Mouse (Mus musculus) limb, embryonic 13.5 days (tissue): ENCODE measurements around the gene Grip2. TPM values are rescaled to one million over a fixed set of nuclear protein-coding genes. Genes with fewer than 3 reads are reported as not detected.

Experiments used
- ATAC-seq: fragments of 200-750 bp; cut with Nextera tagmentation; 2 replicates; pipeline ENCODE4 v1.8.0; 2017; ENCODE audit warnings: low read depth, moderate number of reproducible peaks, moderate TSS enrichment; ENCODE audit not compliant: low FRiP score
- H3K27ac ChIP-seq: fragments of 300-500 bp; sonication (generic); 2 replicates; pipeline ENCODE4 v1.5.1; 2015; ENCODE audit warnings: inconsistent platforms, mild to moderate bottlenecking, moderate library complexity
- H3K27me3 ChIP-seq: fragments of 300-500 bp; sonication (generic); 2 replicates; pipeline ENCODE4 v1.6.1; 2015; ENCODE audit warnings: mild to moderate bottlenecking, inconsistent platforms
- H3K36me3 ChIP-seq: fragments of 300-500 bp; sonication (generic); 2 replicates; pipeline ENCODE4 v1.6.1; 2015; ENCODE audit warnings: inconsistent platforms, mild to moderate bottlenecking, moderate library complexity
- H3K4me1 ChIP-seq: fragments of 300-500 bp; sonication (generic); 2 replicates; pipeline ENCODE4 v1.6.1; 2015; ENCODE audit warnings: inconsistent platforms
- H3K4me2 ChIP-seq: fragments of 300-500 bp; sonication (generic); replicated peaks from 2 replicates; pipeline ENCODE4 v1.6.1; 2015; ENCODE audit warnings: inconsistent platforms, mild to moderate bottlenecking, moderate library complexity
- H3K4me3 ChIP-seq: fragments of 300-500 bp; sonication (generic); 2 replicates; pipeline ENCODE4 v1.5.1; 2015; ENCODE audit warnings: moderate library complexity, mild to moderate bottlenecking, inconsistent platforms
- H3K9ac ChIP-seq: fragments of 300-500 bp; sonication (generic); 2 replicates; pipeline ENCODE4 v1.6.1; 2015; ENCODE audit warnings: mild to moderate bottlenecking, inconsistent platforms
- H3K9me3 ChIP-seq: fragments of 300-500 bp; sonication (generic); 2 replicates; pipeline ENCODE4 v1.6.1; 2016; ENCODE audit warnings: inconsistent platforms
- WGBS: fragments of 180-500 bp; shearing (Covaris S2); methylation state at CpG from one replicate; pipeline ENCODE4 v1.1.7; 2015; 5-methylcytosine and 5-hydroxymethylcytosine counted together
- polyA plus RNA-seq: library from polyadenylated mRNA; unstranded; fragments of >200 nt; fragmentation: Nextera tagmentation; extraction: Ambion mirVana; gene quantifications from 2 replicates; pipeline ENCODE4 v1.2.1, GENCODE M21; 2015

Gene Grip2
- polyA plus RNA-seq, 1 experiment from 2014 or later = 1.7 TPM

- H3K36me3 ChIP-seq = no peaks in the 10 kb centered on the region
- no peak overlapping the region for H3K4me3 ChIP-seq
- no peaks in the 10 kb centered on the region for H3K9me3 ChIP-seq
- H3K4me2 ChIP-seq = no peak overlapping the region
- 40% methylated on average over 3 of the region's 3 CpGs for WGBS
- H3K27ac ChIP-seq = no peak overlapping the region
- no peaks in the 10 kb centered on the region for H3K4me1 ChIP-seq
- peaks cover 3% of the 10 kb centered on the region for H3K27me3 ChIP-seq
- ATAC-seq = no peak
- no peak overlapping the region for H3K9ac ChIP-seq
Observed at GRCm38 (mm10) chr6:91832863-91833440, 5.9 kb upstream of the Grip2 start.

- Histone ChIP-seq H3K27me3 (no peaks in the 10 kb centered on the region), H3K27ac (no peak overlapping the region), H3K4me2 (no peak overlapping the region), H3K36me3 (no peaks in the 10 kb centered on the region), H3K9me3 (no peaks in the 10 kb centered on the region), H3K4me1 (no peaks in the 10 kb centered on the region), H3K4me3 (no peak overlapping the region), H3K9ac (no peak overlapping the region)
- no peak for ATAC-seq
- 83% methylated on average over 5 of the region's 5 CpGs for WGBS
Observed at GRCm38 (mm10) chr6:91827926-91828325, 876 bp upstream of the Grip2 start.

GRCm38 (mm10) chr6:91818271-91818670 lies 8.8 kb downstream of the Grip2 start:
- Histone ChIP-seq H3K9me3 (peaks cover 7% of the 10 kb centered on the region; the same call in 1 of the 2 replicates), H3K27ac (no peak overlapping the region), H3K4me1 (no peaks in the 10 kb centered on the region), H3K4me3 (no peak overlapping the region), H3K4me2 (no peak overlapping the region), H3K9ac (no peak overlapping the region), H3K36me3 (no peaks in the 10 kb centered on the region), H3K27me3 (no peaks in the 10 kb centered on the region)
- WGBS = 80% methylated on average over 8 of the region's 8 CpGs
- ATAC-seq = no peak

- no peaks in the 10 kb centered on the region for H3K4me1 ChIP-seq
- H3K9ac ChIP-seq = no peak overlapping the region
- no peak overlapping the region for H3K27ac ChIP-seq
- ATAC-seq = no peak
- WGBS = 79% methylated on average over 6 of the region's 6 CpGs
- 0 out of 2 replicates have a peak, but pooled peaks cover under 1% of the 10 kb centered on the region for H3K9me3 ChIP-seq
- no peaks in the 10 kb centered on the region for H3K36me3 ChIP-seq
- H3K27me3 ChIP-seq = 0 out of 2 replicates have a peak, but pooled peaks cover under 1% of the 10 kb centered on the region
- no peak overlapping the region for H3K4me2 ChIP-seq
- H3K4me3 ChIP-seq = no peak overlapping the region
Observed at GRCm38 (mm10) chr6:91815976-91816375, 11.1 kb downstream of the Grip2 start.

- H3K4me1 ChIP-seq = no peaks in the 10 kb centered on the region
- H3K9me3 ChIP-seq = no peaks in the 10 kb centered on the region
- H3K36me3 ChIP-seq = no peaks in the 10 kb centered on the region
- no peak overlapping the region for H3K9ac ChIP-seq
- no peak overlapping the region for H3K4me3 ChIP-seq
- no peak for ATAC-seq
- H3K27ac ChIP-seq = no peak overlapping the region
- 83% methylated on average over 3 of the region's 3 CpGs for WGBS
- H3K4me2 ChIP-seq = no peak overlapping the region
- peaks cover 23% of the 10 kb centered on the region for H3K27me3 ChIP-seq
Observed at GRCm38 (mm10) chr6:91813611-91814010, 13.4 kb downstream of the Grip2 start.

GRCm38 (mm10) chr6:91810007-91810406 lies 17.0 kb downstream of the Grip2 start:
- no peaks in the 10 kb centered on the region for H3K9me3 ChIP-seq
- H3K4me2 ChIP-seq = no peak overlapping the region
- no peaks in the 10 kb centered on the region for H3K36me3 ChIP-seq
- H3K27me3 ChIP-seq = peaks cover 59% of the 10 kb centered on the region
- ATAC-seq = no peak
- no peak overlapping the region for H3K4me3 ChIP-seq
- H3K9ac ChIP-seq = no peak overlapping the region
- 7% methylated on average over 1 of the region's 1 CpGs for WGBS
- H3K4me1 ChIP-seq = peaks cover 10% of the 10 kb centered on the region
- no peak overlapping the region for H3K27ac ChIP-seq

- no peak overlapping the region for H3K9ac ChIP-seq
- H3K9me3 ChIP-seq = no peaks in the 10 kb centered on the region
- H3K27me3 ChIP-seq = peaks cover 78% of the 10 kb centered on the region
- ATAC-seq = no peak
- H3K4me2 ChIP-seq = no peak overlapping the region
- H3K4me3 ChIP-seq = no peak overlapping the region
- 43% methylated on average over 6 of the region's 6 CpGs for WGBS
- no peak overlapping the region for H3K27ac ChIP-seq
- H3K36me3 ChIP-seq = no peaks in the 10 kb centered on the region
- peaks cover 10% of the 10 kb centered on the region for H3K4me1 ChIP-seq
Observed at GRCm38 (mm10) chr6:91808022-91808421, 19.0 kb downstream of the Grip2 start.

- H3K9me3 ChIP-seq = no peaks in the 10 kb centered on the region
- no peak for ATAC-seq
- 2% methylated on average over 23 of the region's 23 CpGs for WGBS
- peak overlapping the region; percentile 46 for H3K9ac ChIP-seq
- H3K27me3 ChIP-seq = peaks cover 87% of the 10 kb centered on the region
- H3K4me2 ChIP-seq = peak overlapping the region; percentile 61
- H3K36me3 ChIP-seq = no peaks in the 10 kb centered on the region
- H3K27ac ChIP-seq = no peak overlapping the region
- H3K4me3 ChIP-seq = peak overlapping the region; percentile 31
- H3K4me1 ChIP-seq = peaks cover 10% of the 10 kb centered on the region
Observed at GRCm38 (mm10) chr6:91807169-91807568, 19.9 kb downstream of the Grip2 start.

- Histone ChIP-seq H3K4me1 (peaks cover 10% of the 10 kb centered on the region), H3K4me2 (no peak overlapping the region), H3K27me3 (peaks cover 70% of the 10 kb centered on the region), H3K9ac (no peak overlapping the region), H3K9me3 (no peaks in the 10 kb centered on the region), H3K27ac (no peak overlapping the region), H3K36me3 (no peaks in the 10 kb centered on the region), H3K4me3 (no peak overlapping the region)
- WGBS = 34% methylated on average over 7 of the region's 7 CpGs
- ATAC-seq = no peak
Observed at GRCm38 (mm10) chr6:91804177-91804576, 22.9 kb downstream of the Grip2 start.

- Histone ChIP-seq H3K27ac (no peak overlapping the region), H3K4me1 (peaks cover 4% of the 10 kb centered on the region; the same call in 1 of the 2 replicates), H3K9me3 (no peaks in the 10 kb centered on the region), H3K27me3 (peaks cover 13% of the 10 kb centered on the region), H3K9ac (no peak overlapping the region), H3K36me3 (no peaks in the 10 kb centered on the region), H3K4me2 (no peak overlapping the region), H3K4me3 (no peak overlapping the region)
- ATAC-seq = no peak
- WGBS = 63% methylated on average over 12 of the region's 12 CpGs
Observed at GRCm38 (mm10) chr6:91798496-91798895, 28.6 kb downstream of the Grip2 start.

- Histone ChIP-seq H3K27ac (no peak overlapping the region), H3K4me1 (peaks cover 4% of the 10 kb centered on the region; the same call in 1 of the 2 replicates), H3K4me3 (no peak overlapping the region), H3K9me3 (no peaks in the 10 kb centered on the region), H3K9ac (0 out of 2 replicates have a peak overlapping the region, but pooled peaks have one; percentile 19), H3K4me2 (no peak overlapping the region), H3K27me3 (no peaks in the 10 kb centered on the region), H3K36me3 (no peaks in the 10 kb centered on the region)
- ATAC-seq = 0 out of 2 replicates have a peak, but pooled peaks have one; percentile 21
- WGBS = 78% methylated on average over 4 of the region's 4 CpGs
Observed at GRCm38 (mm10) chr6:91796736-91797135, 30.3 kb downstream of the Grip2 start.

GRCm38 (mm10) chr6:91796064-91796463 lies 31.0 kb downstream of the Grip2 start:
- Histone ChIP-seq H3K27ac (no peak overlapping the region), H3K9ac (no peak overlapping the region), H3K4me2 (no peak overlapping the region), H3K36me3 (no peaks in the 10 kb centered on the region), H3K9me3 (no peaks in the 10 kb centered on the region), H3K27me3 (no peaks in the 10 kb centered on the region), H3K4me1 (peaks cover 4% of the 10 kb centered on the region; the same call in 1 of the 2 replicates), H3K4me3 (no peak overlapping the region)
- peak; percentile 62 for ATAC-seq
- 39% methylated on average over 9 of the region's 9 CpGs for WGBS

GRCm38 (mm10) chr6:91795640-91796039 lies 31.4 kb downstream of the Grip2 start:
- Histone ChIP-seq H3K9ac (no peak overlapping the region), H3K4me3 (no peak overlapping the region), H3K27me3 (no peaks in the 10 kb centered on the region), H3K27ac (no peak overlapping the region), H3K36me3 (no peaks in the 10 kb centered on the region), H3K4me1 (peaks cover 4% of the 10 kb centered on the region; the same call in 1 of the 2 replicates), H3K9me3 (no peaks in the 10 kb centered on the region), H3K4me2 (no peak overlapping the region)
- WGBS = 54% methylated on average over 3 of the region's 3 CpGs
- no peak for ATAC-seq
